In the genomic region with DNA sequence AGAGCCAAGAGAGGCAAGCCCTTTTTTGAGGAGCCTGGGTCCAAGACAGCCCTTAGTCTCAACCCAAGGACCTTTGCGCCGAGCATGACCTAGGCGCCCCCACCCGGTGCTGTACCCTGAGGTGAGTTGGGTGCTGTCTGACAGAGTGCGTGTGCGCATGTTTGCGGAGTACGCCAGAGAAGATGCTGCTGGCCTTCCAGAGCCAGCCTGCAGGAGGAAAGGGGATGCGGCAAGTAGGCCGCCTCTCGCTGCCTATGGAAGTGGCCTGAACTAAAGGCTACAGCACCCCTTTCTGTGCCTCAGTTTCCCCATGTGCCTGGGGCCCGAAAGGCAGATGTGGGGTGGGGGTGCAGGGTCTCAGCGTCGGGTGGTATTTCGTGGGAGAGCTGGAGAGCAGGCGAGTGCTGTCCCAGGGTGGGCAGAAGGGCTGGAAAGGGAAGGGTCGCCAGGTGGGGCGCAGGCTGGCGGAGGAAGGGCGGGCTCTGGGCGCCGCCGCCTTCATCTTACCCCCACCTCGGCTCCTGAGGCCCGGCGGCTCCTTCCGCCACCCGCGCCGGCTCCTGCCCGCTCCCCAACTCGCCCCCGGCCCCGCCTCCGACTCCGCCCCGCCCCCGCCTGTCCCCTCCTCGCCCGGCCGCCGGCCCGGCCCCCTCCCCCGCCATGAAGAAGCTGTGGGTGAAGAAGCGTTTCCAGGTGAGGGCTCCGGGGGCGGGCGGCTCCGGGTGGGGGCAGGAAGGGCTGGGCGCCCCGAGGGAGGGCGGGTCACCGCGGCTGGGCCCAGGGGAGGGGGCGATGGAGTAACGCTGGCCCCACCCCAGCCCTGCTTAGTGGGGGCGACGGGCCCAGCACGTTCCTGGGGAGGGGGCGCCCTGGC, we compare ENCODE assay signal across 8 mouse cellular contexts. TPM values are rescaled to one million over a fixed set of nuclear protein-coding genes. Genes with fewer than 3 reads are reported as not detected.
DNase-seq lines count a peak whose midpoint lies in the region; ATAC-seq and TF ChIP-seq lines count a peak whose summit lies in the region.

No protein-coding gene starts in this region.

- TF ChIP-seq EP300 in stomach, postnatal 0 days (optimal IDR thresholded peaks at IDR 0.05), result no peak

- H3K27ac ChIP-seq in embryonic facial prominence, embryonic 14.5 days (replicated peaks; ENCODE audit: low read depth, low read length), result peak overlapping the region; percentile 72
- peak overlapping the region; percentile 65 for H3K27ac ChIP-seq in hindbrain, postnatal 0 days
- peak overlapping the region; percentile 36 for H3K27ac ChIP-seq in lung, embryonic 16.5 days (ENCODE audit: low read length)
- peak overlapping the region; percentile 70 for H3K27ac ChIP-seq in stomach, postnatal 0 days (replicated peaks)

- peak; percentile 47 for TF ChIP-seq CTCF in hindbrain, postnatal 0 days (IDR thresholded peaks at IDR 0.05; ENCODE audit: low read depth)
- TF ChIP-seq CTCF in stomach, postnatal 0 days (IDR thresholded peaks at IDR 0.05; ENCODE audit: low read depth), result peak; percentile 10; the same call in 1 of the 2 replicates

- H3K4me3 ChIP-seq in embryonic facial prominence, embryonic 14.5 days (ENCODE audit: low read depth, low read length), result peak overlapping the region; percentile 73
- peak overlapping the region; percentile 68 for H3K4me3 ChIP-seq in hindbrain, postnatal 0 days (ENCODE audit: low read length)
- peak overlapping the region; percentile 73 for H3K4me3 ChIP-seq in lung, embryonic 16.5 days (ENCODE audit: low read length)
- peak overlapping the region; percentile 55 for H3K4me3 ChIP-seq in stomach, postnatal 0 days (ENCODE audit: low read depth, low read length)

- H3K27me3 ChIP-seq in embryonic facial prominence, embryonic 14.5 days (replicated peaks; ENCODE audit: control insufficient read depth, insufficient read depth, low read length), result peaks cover 12% of the 10 kb centered on the region
- H3K27me3 ChIP-seq in hindbrain, postnatal 0 days (ENCODE audit: insufficient read depth, low read length), result 0 out of 2 replicates have a peak, but pooled peaks cover 3% of the 10 kb centered on the region
- peaks cover 10% of the 10 kb centered on the region; the same call in 1 of the 2 replicates for H3K27me3 ChIP-seq in lung, embryonic 16.5 days (ENCODE audit: control insufficient read depth, insufficient read depth, low read depth, low read length)
- no peaks in the 10 kb centered on the region for H3K27me3 ChIP-seq in stomach, postnatal 0 days (ENCODE audit: control insufficient read depth, insufficient read depth, low read length)

- WGBS in embryonic facial prominence, embryonic 14.5 days, result 3% methylated on average over 19 of the region's 60 CpGs
- WGBS in hindbrain, postnatal 0 days, result 2% methylated on average over 32 of the region's 60 CpGs
- 4% methylated on average over 34 of the region's 60 CpGs for WGBS in lung, embryonic 16.5 days
- WGBS in stomach, postnatal 0 days, result 6% methylated on average over 25 of the region's 60 CpGs

- peak overlapping the region; percentile 91 for H3K4me2 ChIP-seq in embryonic facial prominence, embryonic 14.5 days (ENCODE audit: low read depth, low read length)
- H3K4me2 ChIP-seq in hindbrain, postnatal 0 days (ENCODE audit: low read depth, low read length), result peak overlapping the region; percentile 95
- H3K4me2 ChIP-seq in lung, embryonic 16.5 days (ENCODE audit: low read depth, low read length), result peak overlapping the region; percentile 97
- peak overlapping the region; percentile 82 for H3K4me2 ChIP-seq in stomach, postnatal 0 days (replicated peaks; ENCODE audit: low read depth)

- peak; percentile 56 for DNase-seq in ovary, postnatal 36 days (ENCODE audit: low spot score)
- no peak for DNase-seq in ovary, adult 18-20 months (ENCODE audit: low spot score)
- peak; percentile 64 to 80 for DNase-seq in adrenal gland, postnatal 36 days
- DNase-seq in embryonic facial prominence, embryonic 14.5 days (ENCODE audit: low spot score), result peak; percentile 65
- peak; percentile 63 for DNase-seq in hindbrain, postnatal 0 days (ENCODE audit: low spot score)
- DNase-seq in stomach, postnatal 0 days (ENCODE audit: low spot score), result peak; percentile 66
- no peak for DNase-seq in ovary, postnatal 14 days (ENCODE audit: low spot score)

- H3K4me1 ChIP-seq in embryonic facial prominence, embryonic 14.5 days (ENCODE audit: control insufficient read depth, insufficient read depth, low read length), result peaks cover 4% of the 10 kb centered on the region
- H3K4me1 ChIP-seq in hindbrain, postnatal 0 days (ENCODE audit: insufficient read depth, low read length), result peaks cover 6% of the 10 kb centered on the region; the same call in 1 of the 2 replicates
- peaks cover 10% of the 10 kb centered on the region; the same call in 1 of the 2 replicates for H3K4me1 ChIP-seq in lung, embryonic 16.5 days (replicated peaks; ENCODE audit: control insufficient read depth, insufficient read depth, low read length)
- 0 out of 2 replicates have a peak, but pooled peaks cover 2% of the 10 kb centered on the region for H3K4me1 ChIP-seq in stomach, postnatal 0 days (replicated peaks; ENCODE audit: control insufficient read depth, insufficient read depth)

- ATAC-seq in embryonic facial prominence, embryonic 14.5 days (ENCODE audit: low read depth), result peak; percentile 68
- ATAC-seq in hindbrain, postnatal 0 days, result peak; percentile 58
- peak; percentile 72 for ATAC-seq in lung, embryonic 16.5 days (ENCODE audit: low read depth)
- peak; percentile 33 for ATAC-seq in stomach, postnatal 0 days (ENCODE audit: low FRiP score, low TSS enrichment)

- H3K9me3 ChIP-seq in embryonic facial prominence, embryonic 14.5 days (ENCODE audit: control insufficient read depth, low read length), result no peaks in the 10 kb centered on the region
- no peaks in the 10 kb centered on the region for H3K9me3 ChIP-seq in hindbrain, postnatal 0 days (ENCODE audit: low read length)
- no peaks in the 10 kb centered on the region for H3K9me3 ChIP-seq in lung, embryonic 16.5 days (ENCODE audit: control insufficient read depth, low read length)
- H3K9me3 ChIP-seq in stomach, postnatal 0 days (ENCODE audit: control insufficient read depth, low read length), result no peaks in the 10 kb centered on the region

- H3K36me3 ChIP-seq in embryonic facial prominence, embryonic 14.5 days (ENCODE audit: control insufficient read depth, insufficient read depth, low read length), result no peaks in the 10 kb centered on the region
- no peaks in the 10 kb centered on the region for H3K36me3 ChIP-seq in hindbrain, postnatal 0 days (ENCODE audit: insufficient read depth, low read length)
- H3K36me3 ChIP-seq in lung, embryonic 16.5 days (ENCODE audit: control insufficient read depth, insufficient read depth, low read length), result no peaks in the 10 kb centered on the region
- H3K36me3 ChIP-seq in stomach, postnatal 0 days (ENCODE audit: control insufficient read depth, insufficient read depth, low read length), result no peaks in the 10 kb centered on the region

- peak overlapping the region; percentile 82 for H3K9ac ChIP-seq in embryonic facial prominence, embryonic 14.5 days (ENCODE audit: low read depth, low read length)
- H3K9ac ChIP-seq in hindbrain, postnatal 0 days (replicated peaks; ENCODE audit: low read length), result peak overlapping the region; percentile 80
- peak overlapping the region; percentile 68 for H3K9ac ChIP-seq in lung, embryonic 16.5 days (ENCODE audit: low read length)
- H3K9ac ChIP-seq in stomach, postnatal 0 days (ENCODE audit: low read length), result peak overlapping the region; percentile 69

RNA-seq across cellular contexts. Expression of a gene that starts 6.6 kb away (rescaled TPM):
- total RNA-seq in adrenal gland, postnatal 36 days (2021), result 10 to 100 TPM in 1 of 2 experiments, 1 to 10 TPM in 1; 9.8 to 10.8 TPM
- polyA plus RNA-seq in embryonic facial prominence, embryonic 14.5 days (2014; fragmentation: Nextera tagmentation; extraction: Ambion mirVana), result 20.2 and 20.3 TPM in 2 replicates
- total RNA-seq in hindbrain, postnatal 0 days (2014; rRNA removed), result 50.4 and 52.7 TPM in 2 replicates
- 19.2 and 19.9 TPM in 2 replicates for polyA plus RNA-seq in hindbrain, postnatal 0 days (2015; fragmentation: Nextera tagmentation; extraction: Ambion mirVana)
- 38.5 and 38.9 TPM in 2 replicates for polyA plus RNA-seq in lung, embryonic 16.5 days (2015; fragmentation: Nextera tagmentation; extraction: Ambion mirVana)
- 28.8 and 30.0 TPM in 2 replicates for polyA plus RNA-seq in stomach, postnatal 0 days (2015; fragmentation: Nextera tagmentation; extraction: Ambion mirVana)

RNA-seq across cellular contexts. Expression of a gene that starts 21.6 kb away (rescaled TPM):
- total RNA-seq in adrenal gland, postnatal 36 days (2021), result 10 to 100 TPM; 18.6 to 19.5 TPM
- 159 and 218 TPM in 2 replicates for polyA plus RNA-seq in embryonic facial prominence, embryonic 14.5 days (2014; fragmentation: Nextera tagmentation; extraction: Ambion mirVana)
- total RNA-seq in hindbrain, postnatal 0 days (2014; rRNA removed), result 2.6 and 6.9 TPM in 2 replicates
- 1.2 and 1.6 TPM in 2 replicates for polyA plus RNA-seq in hindbrain, postnatal 0 days (2015; fragmentation: Nextera tagmentation; extraction: Ambion mirVana)
- polyA plus RNA-seq in lung, embryonic 16.5 days (2015; fragmentation: Nextera tagmentation; extraction: Ambion mirVana), result 57.1 and 64.0 TPM in 2 replicates
- 223 and 291 TPM in 2 replicates for polyA plus RNA-seq in stomach, postnatal 0 days (2015; fragmentation: Nextera tagmentation; extraction: Ambion mirVana)

RNA-seq across cellular contexts. Expression of a gene that starts 54.0 kb away (rescaled TPM):
- total RNA-seq in adrenal gland, postnatal 36 days (2021), result 10 to 100 TPM; 58.7 to 72.1 TPM
- 74.2 and 82.9 TPM in 2 replicates for polyA plus RNA-seq in embryonic facial prominence, embryonic 14.5 days (2014; fragmentation: Nextera tagmentation; extraction: Ambion mirVana)
- 88.0 and 96.8 TPM in 2 replicates for total RNA-seq in hindbrain, postnatal 0 days (2014; rRNA removed)
- 59.9 and 63.1 TPM in 2 replicates for polyA plus RNA-seq in hindbrain, postnatal 0 days (2015; fragmentation: Nextera tagmentation; extraction: Ambion mirVana)
- polyA plus RNA-seq in lung, embryonic 16.5 days (2015; fragmentation: Nextera tagmentation; extraction: Ambion mirVana), result 80.5 and 92.4 TPM in 2 replicates
- 85.2 and 98.6 TPM in 2 replicates for polyA plus RNA-seq in stomach, postnatal 0 days (2015; fragmentation: Nextera tagmentation; extraction: Ambion mirVana)

Comparison
In these comparisons a context has a peak if more than half of its experiments do, and no peak if none do; other contexts are left out.
1. DNase-seq: peak in ovary, postnatal 36 days (single experiment), adrenal gland, postnatal 36 days (2 of 2), embryonic facial prominence, embryonic 14.5 days (single experiment), hindbrain, postnatal 0 days (single experiment) and stomach, postnatal 0 days (single experiment); none in ovary, adult 18-20 months (single experiment) and ovary, postnatal 14 days (single experiment).
2. RNA of a gene that starts 21.6 kb away (polyA plus RNA-seq): 223 to 291 TPM in stomach, postnatal 0 days, 159 to 218 TPM in embryonic facial prominence, embryonic 14.5 days and 57.1 to 64.0 TPM in lung, embryonic 16.5 days; 1.2 to 1.6 TPM in hindbrain, postnatal 0 days; every median in the first group is over 10 times any median in the second.
3. Peak in every context shown above with its lines, with median percentiles within 50 percentile points of each other: ATAC-seq, H3K27ac ChIP-seq, H3K4me2 ChIP-seq, H3K4me3 ChIP-seq and H3K9ac ChIP-seq.